Mouse (Mus musculus) CH12.LX (cell line): ENCODE measurements around the gene Trmt61a. TPM values are rescaled to one million over a fixed set of nuclear protein-coding genes. Genes with fewer than 3 reads are reported as not detected.

Experiments
- DNase-seq: peaks from one replicate; pipeline ENCODE4 v3.0.0-alpha.2; 2013; ENCODE audit errors: extremely low read depth
- H3K27ac ChIP-seq: 2 replicates; pipeline ENCODE4 v1.5.1; 2012; ENCODE audit warnings: low read depth, mild to moderate bottlenecking, control low read depth, moderate library complexity; ENCODE audit not compliant: insufficient read depth
- H3K27me3 ChIP-seq: replicated peaks from 2 replicates; pipeline ENCODE3; 2012; ENCODE audit warnings: inconsistent platforms
- H3K36me3 ChIP-seq, 2 experiments: replicated peaks in 1 of 2; 2 replicates each; pipeline versions ENCODE3 to v1.6.1; 2012; ENCODE audit warnings: inconsistent platforms in 1 of 2, low read length in 1 of 2, mild to moderate bottlenecking in 1 of 2, mixed read lengths in 1 of 2, moderate library complexity in 1 of 2; ENCODE audit not compliant: control insufficient read depth in 1 of 2, insufficient read depth in 1 of 2
- H3K4me1 ChIP-seq, 2 experiments: 2 replicates each; pipeline ENCODE4 v1.6.1; 2012; ENCODE audit warnings: inconsistent platforms in 1 of 2, moderate library complexity in 1 of 2; ENCODE audit not compliant: insufficient read depth in 2 of 2, control insufficient read depth in 1 of 2
- H3K4me2 ChIP-seq: 2 replicates; pipeline ENCODE4 v1.6.1; 2012; ENCODE audit warnings: low read depth, mild to moderate bottlenecking, control low read depth; ENCODE audit not compliant: poor library complexity, insufficient read depth, severe bottlenecking
- H3K4me3 ChIP-seq, 3 experiments: fragments of 150-350 bp in 1 of 3; sonication (generic) in 1 of 3; replicated peaks in 1 of 3; 2 replicates each; pipeline versions ENCODE3 to v1.5.1; 2011 to 2012; ENCODE audit warnings: low read depth in 2 of 3, low read length in 2 of 3, mild to moderate bottlenecking in 2 of 3, moderate library complexity in 2 of 3, control low read depth in 1 of 3, improper control_type of control experiment in 1 of 3, inconsistent platforms in 1 of 3, mixed read lengths in 1 of 3; ENCODE audit not compliant: poor library complexity in 1 of 3
- H3K79me2 ChIP-seq: replicated peaks from 2 replicates; pipeline ENCODE4 v1.6.1; 2012; ENCODE audit warnings: mild to moderate bottlenecking, moderate library complexity; ENCODE audit not compliant: control insufficient read depth, poor library complexity, insufficient read depth, severe bottlenecking; ENCODE audit errors: extremely low read depth
- H3K9ac ChIP-seq: 2 replicates; pipeline ENCODE4 v1.6.1; 2012; ENCODE audit warnings: low read depth, mild to moderate bottlenecking, control low read depth, moderate library complexity; ENCODE audit not compliant: insufficient read depth
- H3K9me3 ChIP-seq: replicated peaks from 2 replicates; pipeline ENCODE3; 2012; ENCODE audit warnings: low read length, inconsistent platforms, mixed read lengths
- CHD1 ChIP-seq: IDR thresholded peaks from 2 replicates; pipeline ENCODE4 v1.6.1; 2012; ENCODE audit warnings: low read depth, low read length, improper control_type of control experiment, inconsistent platforms
- CHD2 ChIP-seq: IDR thresholded peaks from 2 replicates; pipeline ENCODE4 v1.6.1; 2011; ENCODE audit warnings: low read length, improper control_type of control experiment
- E2F4 ChIP-seq: IDR thresholded peaks from 2 replicates; pipeline ENCODE4 v1.6.1; 2011; ENCODE audit warnings: low read depth, low read length, improper control_type of control experiment; ENCODE audit not compliant: insufficient replicate concordance
- ELF1 ChIP-seq: IDR thresholded peaks from 2 replicates; pipeline ENCODE4 v1.6.1; 2014; ENCODE audit warnings: low read depth, mild to moderate bottlenecking, inconsistent platforms, low read length, improper control_type of control experiment
- EP300 ChIP-seq: IDR thresholded peaks from 2 replicates; pipeline ENCODE4 v1.6.1; 2011; ENCODE audit warnings: low read length, improper control_type of control experiment
- GABPA ChIP-seq: IDR thresholded peaks from 2 replicates; pipeline ENCODE4 v1.6.1; 2012; ENCODE audit warnings: low read depth, low read length, improper control_type of control experiment, inconsistent platforms; ENCODE audit not compliant: insufficient replicate concordance
- IRF4 ChIP-seq: IDR thresholded peaks from 2 replicates; pipeline ENCODE4 v1.6.1; 2014; ENCODE audit warnings: low read depth, mild to moderate bottlenecking, inconsistent platforms, low read length, improper control_type of control experiment
- MAX ChIP-seq: IDR thresholded peaks from 2 replicates; pipeline ENCODE4 v1.6.1; 2011; ENCODE audit warnings: low read length, improper control_type of control experiment
- MEF2A ChIP-seq: IDR thresholded peaks from 2 replicates; pipeline ENCODE4 v1.6.1; 2014; ENCODE audit warnings: low read depth, mild to moderate bottlenecking, inconsistent platforms, low read length, improper control_type of control experiment, borderline replicate concordance
- MXI1 ChIP-seq: IDR thresholded peaks from 2 replicates; pipeline ENCODE4 v1.6.1; 2011; ENCODE audit warnings: mild to moderate bottlenecking, low read depth, low read length, improper control_type of control experiment
- MYC ChIP-seq: IDR thresholded peaks from 2 replicates; pipeline ENCODE4 v1.6.1; 2011; ENCODE audit warnings: low read depth, mild to moderate bottlenecking, improper control_type of control experiment, low read length
- PAX5 ChIP-seq: IDR thresholded peaks from 2 replicates; pipeline ENCODE4 v1.6.1; 2012; ENCODE audit warnings: low read length, inconsistent platforms, mixed read lengths
- POLR2A ChIP-seq: IDR thresholded peaks from 2 replicates; pipeline ENCODE4 v1.6.1; 2011; ENCODE audit warnings: low read depth, mild to moderate bottlenecking, improper control_type of control experiment, low read length
- POLR2AphosphoS2 ChIP-seq: IDR thresholded peaks from 2 replicates; pipeline ENCODE4 v1.6.1; 2011; ENCODE audit warnings: low read depth, low read length, improper control_type of control experiment
- SIN3A ChIP-seq: IDR thresholded peaks from 2 replicates; pipeline ENCODE4 v1.6.1; 2012; ENCODE audit warnings: low read length, improper control_type of control experiment, inconsistent platforms
- SMC3 ChIP-seq: IDR thresholded peaks from 2 replicates; pipeline ENCODE4 v1.6.1; 2011; ENCODE audit warnings: low read depth, low read length, improper control_type of control experiment
- USF1 ChIP-seq: IDR thresholded peaks from 2 replicates; pipeline ENCODE4 v1.6.1; 2014; ENCODE audit warnings: low read depth, mild to moderate bottlenecking, inconsistent platforms, low read length, improper control_type of control experiment
- USF2 ChIP-seq: conservative IDR thresholded peaks from 2 replicates; pipeline ENCODE4 v1.6.1; 2011; ENCODE audit warnings: low read depth, low read length, improper control_type of control experiment
- ZC3H11A ChIP-seq: IDR thresholded peaks from 2 replicates; pipeline ENCODE4 v1.6.1; 2012; ENCODE audit warnings: low read depth, mild to moderate bottlenecking, inconsistent platforms, low read length, improper control_type of control experiment
- ZKSCAN1 ChIP-seq: IDR thresholded peaks from 2 replicates; pipeline ENCODE4 v1.6.1; 2012; ENCODE audit warnings: low read depth, inconsistent platforms, low read length, improper control_type of control experiment, borderline replicate concordance
- ZMIZ1 ChIP-seq: IDR thresholded peaks from 2 replicates; pipeline ENCODE4 v1.6.1; 2012; ENCODE audit warnings: low read depth, mild to moderate bottlenecking, inconsistent platforms, low read length, improper control_type of control experiment
- dilution Hi-C: fragments of 300-500 bp; cut with MboI; formaldehyde crosslinking; loops from 2 replicates; pipeline ENCODE4 v1.14.3; 2020; ENCODE audit warnings: low sequenced_read_pairs; ENCODE audit not compliant: extremely low pct_unique_long_range_greater_than_20kb, extremely low pct_ligation_motif_present
- in situ Hi-C: fragments of 300-500 bp; cut with MboI; formaldehyde crosslinking; loops from 3 replicates; pipeline ENCODE4 v1.14.3; 2019; ENCODE audit warnings: low sequenced_read_pairs, low pct_ligation_motif_present, low pct_unique_long_range_greater_than_20kb, mixed read lengths
- polyA plus RNA-seq: library from polyadenylated mRNA; unstranded; fragments of >175 nt; gene quantifications from 2 replicates; pipeline ENCODE4 v1.2.1, GENCODE M21; 2012; ENCODE audit warnings: low read depth; ENCODE audit not compliant: insufficient read length
- total RNA-seq, 2 experiments: library from RNA; depleted of rRNA; stranded (reverse); fragments of 300-350 nt in 1 of 2; fragments of >200 nt in 1 of 2; gene quantifications; 2 replicates each; pipeline ENCODE4 v1.2.3; 2012 to 2014

Gene Trmt61a
- total and polyA plus RNA-seq, 3 experiments = 21.8 to 37.4 (median 34.1) TPM

DNA sequence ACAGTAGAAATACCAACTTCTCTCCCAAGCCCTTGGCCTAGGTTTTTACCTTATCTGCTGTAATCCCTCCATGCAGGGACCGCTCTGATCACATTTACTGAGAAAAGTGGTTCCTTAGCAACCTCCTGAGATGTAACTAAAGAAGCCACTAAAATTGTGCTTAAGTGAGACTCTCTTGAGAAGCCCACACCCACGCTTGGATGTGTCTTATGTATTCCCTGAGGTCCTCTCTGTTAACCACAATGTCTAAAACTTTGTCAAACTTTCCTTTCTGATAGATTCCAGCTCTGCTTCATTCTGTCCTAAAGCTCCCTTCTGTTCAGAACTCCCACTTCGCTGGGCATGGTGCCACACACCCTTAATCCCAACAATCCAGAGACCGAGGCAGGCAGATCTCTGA is 21.6 kb downstream of the Trmt61a start:
- TF ChIP-seq EP300 (peak; percentile 68; the same call in 1 of the 2 replicates), GABPA (no peak)
- Histone ChIP-seq H3K27me3 (no peaks in the 10 kb centered on the region), H3K79me2 (no peaks in the 10 kb centered on the region), H3K4me1 (peaks cover 10 to 56% of the 10 kb centered on the region in 2 experiments), H3K4me2 (no peak overlapping the region), H3K9ac (no peak overlapping the region), H3K36me3 (no peaks in the 10 kb centered on the region), H3K27ac (no peak overlapping the region), H3K4me3 (no peak overlapping the region), H3K9me3 (no peaks in the 10 kb centered on the region)
- no peak for DNase-seq
- dilution Hi-C loops (no loop called here), in situ Hi-C loops (no loop called here)

GRCm38 (mm10) chr12:111700920-111701458 is 23.1 kb downstream of the Trmt61a start:
- DNase-seq = no peak
- Histone ChIP-seq H3K79me2 (no peaks in the 10 kb centered on the region), H3K9ac (no peak overlapping the region), H3K27ac (no peak overlapping the region), H3K4me3 (no peak overlapping the region), H3K4me1 (peaks cover 5 to 41% of the 10 kb centered on the region in 2 experiments), H3K36me3 (peaks cover 0 to 2% of the 10 kb centered on the region in 2 experiments), H3K4me2 (no peak overlapping the region), H3K9me3 (no peaks in the 10 kb centered on the region), H3K27me3 (no peaks in the 10 kb centered on the region)
- dilution Hi-C loops (no loop called here), in situ Hi-C loops (no loop called here)
- no peak for TF ChIP-seq MEF2A
- no peak for TF ChIP-seq EP300
- no peak for TF ChIP-seq SIN3A
- TF ChIP-seq ELF1 = no peak
- no peak for TF ChIP-seq CHD1
- no peak for TF ChIP-seq ZC3H11A
- no peak for TF ChIP-seq ZKSCAN1
- TF ChIP-seq MAX = no peak
- TF ChIP-seq USF2 = no peak
- TF ChIP-seq POLR2AphosphoS2 = no peak
- no peak for TF ChIP-seq ZMIZ1

DNA sequence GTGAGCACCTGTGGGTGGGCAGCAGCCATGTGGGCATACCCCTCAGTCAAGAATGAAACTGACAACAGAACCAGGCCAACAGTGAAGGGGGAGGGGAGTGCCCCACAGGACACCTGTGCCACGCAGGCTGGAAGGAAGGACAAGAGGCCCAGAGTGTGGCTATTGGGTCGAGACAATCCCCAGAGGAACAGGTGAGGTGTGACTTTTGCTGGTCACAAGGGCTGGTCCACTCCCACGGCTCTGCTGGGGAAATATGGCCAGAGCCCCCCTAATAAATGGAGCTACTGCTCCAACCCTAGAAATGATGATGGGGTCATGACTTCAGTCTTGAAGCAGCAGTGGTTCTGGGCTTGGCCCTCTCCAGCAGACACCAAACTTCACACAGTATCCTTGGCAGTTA is 25.4 kb downstream of the Trmt61a start:
- no peaks in the 10 kb centered on the region for H3K9me3 ChIP-seq
- in situ Hi-C loops (no loop called here), dilution Hi-C loops (no loop called here)
- H3K36me3 ChIP-seq = peaks cover 0 to 17% of the 10 kb centered on the region in 2 experiments
- no peak overlapping the region for H3K4me3 ChIP-seq
- no peaks in the 10 kb centered on the region for H3K27me3 ChIP-seq
- H3K9ac ChIP-seq = no peak overlapping the region
- peaks cover 3 to 36% of the 10 kb centered on the region in 2 experiments for H3K4me1 ChIP-seq
- H3K4me2 ChIP-seq = no peak overlapping the region
- no peaks in the 10 kb centered on the region for H3K79me2 ChIP-seq
- no peak for DNase-seq
- H3K27ac ChIP-seq = no peak overlapping the region
- no peak for TF ChIP-seq CHD2
- no peak for TF ChIP-seq GABPA
- no peak for TF ChIP-seq CHD1
- TF ChIP-seq MXI1 = no peak
- TF ChIP-seq SMC3 = no peak
- TF ChIP-seq PAX5 = no peak
- TF ChIP-seq MAX = no peak
- no peak for TF ChIP-seq USF1
- no peak for TF ChIP-seq IRF4
- no peak for TF ChIP-seq ZC3H11A
- no peak for TF ChIP-seq POLR2A
- TF ChIP-seq POLR2AphosphoS2 = no peak
- no peak for TF ChIP-seq MYC
- TF ChIP-seq E2F4 = no peak
